Comparison of ENCODE assay signal across 8 mouse cellular contexts in genomic region chr14:64546787-64547186, GRCm38 (mm10).
A peak's percentile ranks its signal among the peaks of the same experiment; 100 is the strongest.
DNase-seq lines count a peak whose midpoint lies in the region; TF ChIP-seq lines count a peak whose summit lies in the region.
"Had no signal": no experiment of that assay in that cellular context is flagged by ENCODE, and none has a peak within 500 bp of the region (broad histone marks: within the 10 kb centered on the region; RNA-seq: fewer than 3 reads in every experiment).

No protein-coding gene starts in this region.

- no peak overlapping the region for H3K4me3 ChIP-seq in C2C12 (ENCODE audit: insufficient read depth, poor library complexity, severe bottlenecking)
- H3K4me3 ChIP-seq: embryonic facial prominence, embryonic 15.5 days had no signal

- H3K79me3 ChIP-seq in C2C12 (ENCODE audit: low read depth): no peaks in the 10 kb centered on the region

- H3K36me3 ChIP-seq in C2C12 (ENCODE audit: control insufficient read depth, insufficient read depth): no peaks in the 10 kb centered on the region
- H3K36me3 ChIP-seq: embryonic facial prominence, embryonic 15.5 days had no signal

- no peak for TF ChIP-seq CTCF in C2C12 (IDR thresholded peaks at IDR 0.05; ENCODE audit: control insufficient read depth, insufficient read depth, insufficient read length)

- DNase-seq in 3T3-L1 (ENCODE audit: low read depth, low spot score): peak; percentile 47
- DNase-seq in embryo, embryonic 11 days: peak; percentile 75
- DNase-seq in kidney, postnatal 14 days: peak; percentile 77
- DNase-seq in ovary, postnatal 36 days (ENCODE audit: low spot score): peak; percentile 77
- DNase-seq in right cerebral cortex, postnatal 25 days: no peak
- no peak for DNase-seq in layer of hippocampus, adult 9-11 months

- no peaks in the 10 kb centered on the region for H3K27me3 ChIP-seq in C2C12 (ENCODE audit: control insufficient read depth, insufficient read depth, insufficient read length)
- H3K27me3 ChIP-seq: embryonic facial prominence, embryonic 15.5 days had no signal

- no peak overlapping the region for H3ac ChIP-seq in C2C12 (ENCODE audit: control insufficient read depth, insufficient read length, low read depth)

- no peaks in the 10 kb centered on the region for H3K79me2 ChIP-seq in C2C12 (ENCODE audit: control insufficient read depth, insufficient read depth)

TF ChIP-seq in C2C12, 6 proteins besides CTCF, POLR2A, EP300 and RAD21:
- TF ChIP-seq MYOG (IDR thresholded peaks at IDR 0.05; ENCODE audit: control insufficient read depth, extremely low read depth, insufficient read length) (no peak), MAX (IDR thresholded peaks at IDR 0.05) (peak; percentile 68)

Comparison
In these comparisons a context has a peak if more than half of its experiments do, and no peak if none do; other contexts are left out.
1. DNase-seq: peak in 3T3-L1 (single experiment), embryo, embryonic 11 days (single experiment), kidney, postnatal 14 days (single experiment) and ovary, postnatal 36 days (single experiment); none in right cerebral cortex, postnatal 25 days (single experiment) and layer of hippocampus, adult 9-11 months (single experiment).